Mouse (Mus musculus) CD4-positive naive resting alpha-beta T cell, adult 57 days (primary cell): ENCODE data around the gene Ren1. TPM values are rescaled to one million over a fixed set of nuclear protein-coding genes. Genes with fewer than 3 reads are reported as not detected.

Experiments
- total RNA-seq: library from RNA; stranded (reverse); gene quantifications from one replicate; pipeline ENCODE4 v1.2.4, GENCODE M21; 2023

Ren1 gene
- total RNA-seq: not detected

DNA sequence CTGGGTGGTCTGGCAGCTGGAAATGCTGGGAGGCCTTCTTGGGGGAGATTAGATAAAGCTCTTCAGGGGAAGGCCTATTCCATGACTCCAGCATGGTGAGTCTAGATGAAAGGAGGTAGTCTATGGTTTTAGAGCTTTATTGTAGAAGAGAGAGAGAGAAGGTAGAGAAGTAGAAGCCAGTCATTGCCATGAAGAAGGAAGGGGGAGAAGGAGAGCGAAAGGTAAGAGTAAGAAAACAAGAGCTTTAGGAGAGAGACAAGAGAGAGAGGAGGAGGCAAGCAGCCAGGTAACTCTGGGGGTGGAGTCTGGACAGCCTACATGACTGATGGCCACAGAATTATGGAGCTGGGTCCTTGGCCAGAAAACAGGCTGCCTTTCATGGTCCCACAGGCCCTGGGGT is at the start of gene Ren1:
TSS of gene Ren1 (plus strand) at position 301 of the 400 bp plus-strand sequence.

GRCm38 (mm10) chr1:133309652-133310267 is 40.5 kb upstream of the Ren1 start, which contains the start of gene Golt1a:
Golt1a (plus strand) TSS chr1:133309800.

DNA sequence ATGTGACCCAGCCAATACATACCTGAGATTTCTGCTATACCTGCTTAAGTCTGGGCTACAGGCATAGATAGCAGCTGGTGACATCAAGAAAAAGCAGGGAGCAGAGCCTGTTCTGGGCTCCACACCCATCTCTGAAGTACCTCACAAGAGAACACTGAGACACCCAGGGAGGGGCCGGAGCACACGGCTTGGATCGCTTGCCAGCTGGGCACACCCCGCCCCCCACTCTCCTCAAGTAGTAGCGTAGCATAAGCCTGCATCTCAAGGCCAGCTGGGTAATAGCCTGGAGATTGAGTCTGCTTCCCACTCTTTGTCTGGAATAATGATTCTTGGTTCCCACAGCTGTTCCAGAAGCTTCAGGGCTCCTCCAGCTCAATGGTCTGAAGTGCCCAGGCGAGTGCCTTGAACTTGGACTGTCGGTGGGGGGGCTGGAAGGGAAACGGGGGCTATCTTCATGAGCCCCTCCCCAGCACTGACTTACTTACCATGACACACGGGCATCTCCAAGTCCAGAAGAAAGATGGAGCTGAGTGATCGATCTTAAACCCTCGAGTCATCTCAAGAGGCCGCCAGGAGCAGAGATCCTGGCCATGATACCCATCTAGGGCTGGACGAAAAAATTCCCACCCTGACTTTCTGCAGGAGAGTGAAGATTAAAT is 28.9 kb upstream of the Ren1 start, which contains the start of gene Kiss1:
TSS of gene Kiss1 (plus strand) at position 609 of the 659 bp plus-strand sequence.

DNA sequence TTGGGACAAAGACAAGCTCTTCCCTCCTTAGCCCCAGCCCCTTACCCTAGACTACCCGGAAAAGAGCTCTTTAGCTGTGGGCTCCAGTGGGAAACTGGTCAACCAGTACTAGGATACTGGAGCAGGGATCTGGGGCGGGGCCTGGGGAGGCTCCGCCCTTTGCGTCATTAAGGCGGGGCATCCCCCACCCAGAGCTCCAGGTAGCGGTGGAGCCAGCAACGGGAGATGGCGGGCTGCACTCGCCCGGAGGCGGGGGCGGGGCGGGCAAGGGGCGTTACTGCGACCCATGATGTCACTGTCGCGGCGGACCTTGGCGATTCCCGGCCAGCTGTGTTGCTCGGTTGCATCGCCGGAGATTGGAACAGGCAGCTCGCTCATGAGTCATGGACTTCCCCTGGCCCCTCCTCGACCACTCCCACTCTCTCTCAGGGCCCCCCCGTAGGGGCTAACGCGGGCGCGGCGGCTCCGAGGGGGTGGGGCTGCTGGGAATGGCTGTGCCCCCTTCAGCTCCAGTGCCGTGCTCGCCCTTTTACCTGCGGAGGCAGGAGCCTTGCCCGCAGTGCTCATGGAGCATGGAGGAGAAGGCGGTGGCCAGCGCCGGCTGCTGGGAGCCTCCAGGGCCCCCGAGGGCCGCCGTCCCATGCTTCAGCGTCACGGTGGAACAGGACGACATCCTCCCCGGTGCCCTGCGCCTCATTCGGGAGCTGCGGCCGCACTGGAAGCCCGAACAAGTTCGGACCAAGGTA is 13.1 kb downstream of the Ren1 start, which contains the start of gene Etnk2:
TSS of gene Etnk2 (plus strand) at position 297 of the 746 bp plus-strand sequence.

Other genes with a start within 250 kb of the Ren1 start
- gene Ppp1r15b, start 219.4 kb upstream of the Ren1 start, total RNA-seq: 108 TPM
- 8.5 TPM for gene Plekha6, start 186.3 kb upstream of the Ren1 start, total RNA-seq
- gene Golt1a, start 40.7 kb upstream of the Ren1 start, total RNA-seq: not detected
- not detected for gene Kiss1, start 28.6 kb upstream of the Ren1 start, total RNA-seq
- gene Etnk2, start 13.1 kb downstream of the Ren1 start, total RNA-seq: not detected
- gene Sox13, start 73.9 kb downstream of the Ren1 start, total RNA-seq: 1.0 TPM